Mouse (Mus musculus): ENCODE data around the gene Emsy. TPM values are rescaled to one million over a fixed set of nuclear protein-coding genes. Genes with fewer than 3 reads are reported as not detected.
A peak's percentile ranks its signal among the peaks of the same experiment; 100 is the strongest.

Gene Emsy
- polyA plus RNA-seq, 1 experiment from 2014 or later = 34.0 TPM

DNA sequence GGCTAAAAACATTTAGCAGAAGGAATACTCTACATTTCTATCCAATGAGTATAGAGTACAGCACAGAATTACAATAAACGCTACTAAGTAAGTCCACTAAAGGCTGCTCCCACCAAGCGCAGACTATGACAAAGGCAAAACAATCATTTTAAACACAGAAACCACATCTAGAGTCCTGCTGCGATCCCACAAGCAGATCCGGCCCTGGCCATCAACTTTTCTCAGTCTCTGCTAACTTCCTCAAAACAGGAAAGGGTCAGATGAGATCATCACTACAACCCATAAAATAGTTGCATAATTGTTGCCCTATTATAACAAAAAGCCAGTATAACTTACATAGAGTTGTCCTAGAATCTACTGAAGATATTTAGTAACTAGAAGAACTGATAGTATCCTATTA is 54.9 kb downstream of the Emsy start:
- WGBS = 79% methylated on average over 4 of the region's 4 CpGs
- H3K36me3 ChIP-seq (ENCODE audit: control insufficient read depth, insufficient read depth, low read length) = peaks cover 27% of the 10 kb centered on the region
- no peak overlapping the region for H3K9ac ChIP-seq (ENCODE audit: low read depth, low read length)
- no peaks in the 10 kb centered on the region for H3K9me3 ChIP-seq (ENCODE audit: control insufficient read depth, low read length)
- no peak overlapping the region for H3K4me2 ChIP-seq (ENCODE audit: low read depth, low read length)
- no peak overlapping the region for H3K27ac ChIP-seq (replicated peaks; ENCODE audit: low read depth, low read length)
- no peak overlapping the region for H3K4me3 ChIP-seq (ENCODE audit: low read depth, low read length)
- no peaks in the 10 kb centered on the region for H3K4me1 ChIP-seq (ENCODE audit: control insufficient read depth, insufficient read depth, low read length)
- ATAC-seq (ENCODE audit: low read depth) (no peak), DNase-seq (ENCODE audit: low spot score) (no peak)
- no peaks in the 10 kb centered on the region for H3K27me3 ChIP-seq (replicated peaks; ENCODE audit: control insufficient read depth, insufficient read depth, low read length)

DNA sequence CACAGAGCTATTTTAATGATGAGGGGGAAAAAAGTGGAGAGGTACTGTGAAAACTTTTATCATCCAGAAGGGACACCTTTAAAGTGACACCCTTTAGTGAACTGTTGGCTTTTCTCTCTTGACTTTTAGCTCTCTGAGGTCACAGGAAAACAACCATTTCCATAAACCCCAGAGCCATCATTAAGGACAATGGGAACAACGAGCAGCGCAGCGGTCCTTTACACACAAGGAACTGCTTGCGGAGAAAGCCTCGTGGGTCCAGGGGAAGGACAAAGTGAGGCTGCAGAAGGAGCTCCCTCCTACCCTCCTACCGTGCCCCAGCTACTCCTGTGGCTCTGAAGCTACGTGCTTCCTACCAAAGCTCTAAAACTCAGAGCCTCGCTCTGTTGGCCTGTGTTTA is 59.2 kb downstream of the Emsy start:
- 82% methylated on average over 8 of the region's 8 CpGs for WGBS
- H3K9ac ChIP-seq (ENCODE audit: low read depth, low read length) = no peak overlapping the region
- ATAC-seq (ENCODE audit: low read depth) (no peak), DNase-seq (ENCODE audit: low spot score) (no peak)
- no peak overlapping the region for H3K27ac ChIP-seq (replicated peaks; ENCODE audit: low read depth, low read length)
- H3K27me3 ChIP-seq (replicated peaks; ENCODE audit: control insufficient read depth, insufficient read depth, low read length) = no peaks in the 10 kb centered on the region
- H3K4me2 ChIP-seq (ENCODE audit: low read depth, low read length) = no peak overlapping the region
- H3K4me3 ChIP-seq (ENCODE audit: low read depth, low read length) = no peak overlapping the region
- H3K36me3 ChIP-seq (ENCODE audit: control insufficient read depth, insufficient read depth, low read length) = peaks cover 61% of the 10 kb centered on the region
- no peaks in the 10 kb centered on the region for H3K4me1 ChIP-seq (ENCODE audit: control insufficient read depth, insufficient read depth, low read length)
- H3K9me3 ChIP-seq (ENCODE audit: control insufficient read depth, low read length) = no peaks in the 10 kb centered on the region

DNA sequence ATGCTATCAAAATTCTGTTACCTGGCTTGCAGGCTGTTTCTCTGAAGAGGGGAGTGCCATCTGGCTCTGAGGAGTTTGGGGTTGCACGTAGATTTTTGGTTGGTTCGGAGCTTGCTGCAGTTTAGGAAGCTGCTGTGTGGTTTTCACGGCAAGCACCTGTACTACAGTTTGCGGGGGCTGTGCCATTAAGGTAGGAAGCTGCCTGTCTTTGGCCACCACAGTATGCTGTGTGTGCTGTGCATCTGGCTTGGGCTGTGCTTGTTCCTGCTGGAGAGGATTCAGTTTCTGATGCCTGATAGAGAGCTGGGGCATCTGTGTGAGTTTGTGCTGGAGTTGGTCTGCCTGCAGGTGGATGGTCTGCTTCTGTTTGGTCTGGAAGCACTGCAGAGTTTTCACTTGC is 61.9 kb downstream of the Emsy start:
- H3K36me3 ChIP-seq (ENCODE audit: control insufficient read depth, insufficient read depth, low read length) = peaks cover 65% of the 10 kb centered on the region
- WGBS = 95% methylated on average over 4 of the region's 4 CpGs
- H3K4me1 ChIP-seq (ENCODE audit: control insufficient read depth, insufficient read depth, low read length) = no peaks in the 10 kb centered on the region

DNA sequence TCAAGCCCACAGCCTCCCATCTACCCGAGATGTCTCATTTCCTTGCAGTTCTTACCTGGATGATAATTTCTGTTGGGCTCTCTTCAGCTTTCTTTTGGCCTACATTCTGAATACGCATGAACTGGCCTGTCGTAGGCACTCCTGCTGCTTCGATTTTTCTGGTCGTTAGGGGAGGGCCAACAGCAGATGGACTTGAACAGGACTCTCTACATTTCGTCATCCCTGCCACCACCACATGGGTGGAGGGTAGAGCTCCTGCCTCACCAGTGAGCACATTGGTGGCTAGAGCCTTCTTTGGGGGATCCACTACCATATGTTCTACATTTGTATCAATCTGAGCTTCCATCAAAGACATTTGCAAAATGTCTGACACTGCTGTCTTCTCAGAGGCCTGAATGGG is 63.3 kb downstream of the Emsy start:
- Histone ChIP-seq H3K4me1 (ENCODE audit: control insufficient read depth, insufficient read depth, low read length) (no peaks in the 10 kb centered on the region), H3K27me3 (replicated peaks; ENCODE audit: control insufficient read depth, insufficient read depth, low read length) (no peaks in the 10 kb centered on the region), H3K27ac (replicated peaks; ENCODE audit: low read depth, low read length) (no peak overlapping the region), H3K4me3 (ENCODE audit: low read depth, low read length) (no peak overlapping the region), H3K4me2 (ENCODE audit: low read depth, low read length) (no peak overlapping the region), H3K9ac (ENCODE audit: low read depth, low read length) (no peak overlapping the region), H3K9me3 (ENCODE audit: control insufficient read depth, low read length) (no peaks in the 10 kb centered on the region), H3K36me3 (ENCODE audit: control insufficient read depth, insufficient read depth, low read length) (peaks cover 63% of the 10 kb centered on the region)
- DNase-seq (ENCODE audit: low spot score) = no peak
- WGBS = 78% methylated on average over 6 of the region's 6 CpGs
- no peak for ATAC-seq (ENCODE audit: low read depth)

More for the DNA sequence above, 61.9 kb downstream of the Emsy start:
- H3K9me3 ChIP-seq (ENCODE audit: control insufficient read depth, low read length) = no peaks in the 10 kb centered on the region
- ATAC-seq (ENCODE audit: low read depth) (no peak), DNase-seq (ENCODE audit: low spot score) (no peak)
- H3K27ac ChIP-seq (replicated peaks; ENCODE audit: low read depth, low read length) = no peak overlapping the region
- no peak overlapping the region for H3K4me3 ChIP-seq (ENCODE audit: low read depth, low read length)
- H3K27me3 ChIP-seq (replicated peaks; ENCODE audit: control insufficient read depth, insufficient read depth, low read length) = no peaks in the 10 kb centered on the region
- no peak overlapping the region for H3K9ac ChIP-seq (ENCODE audit: low read depth, low read length)
- no peak overlapping the region for H3K4me2 ChIP-seq (ENCODE audit: low read depth, low read length)

DNA sequence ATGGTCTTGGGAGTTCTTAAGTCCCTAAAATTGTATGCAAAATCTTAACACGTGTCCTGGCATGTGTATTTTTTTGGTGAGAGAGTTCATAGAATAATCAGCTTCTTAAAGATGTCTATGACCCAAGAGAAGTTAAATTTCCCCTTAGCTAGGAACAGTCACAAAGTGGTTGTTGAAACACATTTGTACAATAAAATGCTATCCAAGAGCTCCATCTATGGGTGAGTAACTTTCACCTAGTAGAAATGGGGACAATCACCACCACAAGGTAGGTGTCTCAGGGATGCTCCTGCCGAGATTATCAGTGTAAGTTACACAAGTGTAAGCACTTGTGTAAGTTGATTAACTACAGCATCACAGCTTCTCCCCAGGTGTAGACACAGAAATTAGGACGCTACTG is 67.6 kb downstream of the Emsy start:
- 64% methylated on average over 3 of the region's 3 CpGs for WGBS
- peaks cover 42% of the 10 kb centered on the region for H3K36me3 ChIP-seq (ENCODE audit: control insufficient read depth, insufficient read depth, low read length)
- no peak overlapping the region for H3K4me2 ChIP-seq (ENCODE audit: low read depth, low read length)
- no peak overlapping the region for H3K9ac ChIP-seq (ENCODE audit: low read depth, low read length)
- no peak overlapping the region for H3K4me3 ChIP-seq (ENCODE audit: low read depth, low read length)
- peak; percentile 52 for DNase-seq (ENCODE audit: low spot score)
- H3K4me1 ChIP-seq (ENCODE audit: control insufficient read depth, insufficient read depth, low read length) = no peaks in the 10 kb centered on the region
- ATAC-seq (ENCODE audit: low read depth) = no peak
- H3K27me3 ChIP-seq (replicated peaks; ENCODE audit: control insufficient read depth, insufficient read depth, low read length) = no peaks in the 10 kb centered on the region
- no peaks in the 10 kb centered on the region for H3K9me3 ChIP-seq (ENCODE audit: control insufficient read depth, low read length)
- H3K27ac ChIP-seq (replicated peaks; ENCODE audit: low read depth, low read length) = no peak overlapping the region

DNA sequence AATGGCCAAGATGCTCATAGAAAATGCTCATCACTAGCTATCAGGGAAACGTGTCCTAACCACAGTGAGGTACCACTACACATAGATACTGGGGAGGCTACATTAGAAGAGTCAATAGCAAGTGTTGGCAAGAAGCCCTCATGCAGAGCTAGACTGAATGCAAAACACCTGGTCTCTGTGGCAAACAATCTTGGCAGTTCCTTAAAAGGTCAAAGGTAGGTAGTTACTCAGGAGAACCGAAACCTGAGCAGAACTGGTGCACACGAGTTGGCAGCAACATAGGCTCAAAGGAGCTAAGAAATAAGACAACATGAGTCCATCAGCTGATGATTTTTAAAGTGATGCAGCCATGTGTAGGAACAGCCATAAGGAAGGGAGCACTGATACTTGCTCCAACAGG is 70.3 kb downstream of the Emsy start:
- H3K4me3 ChIP-seq (ENCODE audit: low read depth, low read length) = no peak overlapping the region
- ATAC-seq (ENCODE audit: low read depth) (no peak), DNase-seq (ENCODE audit: low spot score) (no peak)
- no peaks in the 10 kb centered on the region for H3K9me3 ChIP-seq (ENCODE audit: control insufficient read depth, low read length)
- 45% methylated on average over 3 of the region's 3 CpGs for WGBS
- H3K27ac ChIP-seq (replicated peaks; ENCODE audit: low read depth, low read length) = no peak overlapping the region
- no peak overlapping the region for H3K9ac ChIP-seq (ENCODE audit: low read depth, low read length)
- no peak overlapping the region for H3K4me2 ChIP-seq (ENCODE audit: low read depth, low read length)
- no peaks in the 10 kb centered on the region for H3K4me1 ChIP-seq (ENCODE audit: control insufficient read depth, insufficient read depth, low read length)
- peaks cover 24% of the 10 kb centered on the region; the same call in 1 of the 2 replicates for H3K36me3 ChIP-seq (ENCODE audit: control insufficient read depth, insufficient read depth, low read length)
- H3K27me3 ChIP-seq (replicated peaks; ENCODE audit: control insufficient read depth, insufficient read depth, low read length) = no peaks in the 10 kb centered on the region

DNA sequence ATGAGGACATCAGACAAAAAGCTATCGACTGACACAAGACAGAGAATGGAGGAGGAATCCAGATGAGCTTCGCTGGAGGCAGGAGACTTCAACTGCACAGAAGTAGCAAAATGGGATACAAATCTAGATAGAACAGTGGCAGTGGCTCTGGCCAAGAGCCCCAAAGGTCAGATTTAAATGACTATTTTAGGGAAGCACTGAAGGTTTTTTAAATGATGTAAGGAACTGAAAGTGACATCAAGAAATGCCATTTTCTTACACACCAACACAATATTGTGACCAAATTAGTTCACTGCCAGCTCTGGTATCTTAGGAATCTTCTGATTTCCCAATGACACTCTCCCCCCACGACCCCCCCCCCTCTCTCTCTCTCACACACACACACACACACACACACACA is 72.0 kb downstream of the Emsy start:
- H3K27me3 ChIP-seq (replicated peaks; ENCODE audit: control insufficient read depth, insufficient read depth, low read length) = no peaks in the 10 kb centered on the region
- H3K4me1 ChIP-seq (ENCODE audit: control insufficient read depth, insufficient read depth, low read length) = no peaks in the 10 kb centered on the region
- no peaks in the 10 kb centered on the region for H3K9me3 ChIP-seq (ENCODE audit: control insufficient read depth, low read length)
- no peak overlapping the region for H3K4me3 ChIP-seq (ENCODE audit: low read depth, low read length)
- H3K4me2 ChIP-seq (ENCODE audit: low read depth, low read length) = no peak overlapping the region
- H3K36me3 ChIP-seq (ENCODE audit: control insufficient read depth, insufficient read depth, low read length) = peaks cover 11% of the 10 kb centered on the region; the same call in 1 of the 2 replicates
- DNase-seq (ENCODE audit: low spot score) = no peak
- no peak overlapping the region for H3K27ac ChIP-seq (replicated peaks; ENCODE audit: low read depth, low read length)
- H3K9ac ChIP-seq (ENCODE audit: low read depth, low read length) = no peak overlapping the region
- no peak for ATAC-seq (ENCODE audit: low read depth)
- 35% methylated on average over 3 of the region's 3 CpGs for WGBS

DNA sequence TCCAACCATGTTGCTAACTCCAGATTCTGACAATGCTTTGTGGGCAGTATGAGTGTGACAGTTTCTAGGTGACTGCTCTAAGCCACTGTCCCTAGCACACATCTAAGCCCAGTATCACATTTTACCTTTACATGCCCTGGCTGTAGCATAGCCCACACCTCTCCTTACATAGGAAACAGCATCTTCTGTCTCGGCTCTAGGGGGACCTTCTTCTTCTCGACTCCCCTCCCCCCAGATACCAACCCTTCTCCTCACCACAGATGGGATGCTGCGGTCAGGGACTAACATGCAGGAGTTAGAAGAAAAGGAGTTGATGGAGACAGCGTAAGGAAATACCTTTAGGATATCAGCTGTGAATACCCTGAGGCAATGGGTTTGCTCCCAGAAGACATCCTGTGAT is 75.3 kb downstream of the Emsy start:
- no peaks in the 10 kb centered on the region for H3K36me3 ChIP-seq (ENCODE audit: control insufficient read depth, insufficient read depth, low read length)
- DNase-seq (ENCODE audit: low spot score) = no peak
- no peak for ATAC-seq (ENCODE audit: low read depth)
- no peaks in the 10 kb centered on the region for H3K4me1 ChIP-seq (ENCODE audit: control insufficient read depth, insufficient read depth, low read length)
- no peaks in the 10 kb centered on the region for H3K9me3 ChIP-seq (ENCODE audit: control insufficient read depth, low read length)
- H3K4me2 ChIP-seq (ENCODE audit: low read depth, low read length) = no peak overlapping the region
- H3K27me3 ChIP-seq (replicated peaks; ENCODE audit: control insufficient read depth, insufficient read depth, low read length) = no peaks in the 10 kb centered on the region
- no peak overlapping the region for H3K9ac ChIP-seq (ENCODE audit: low read depth, low read length)
- 75% methylated on average over 4 of the region's 4 CpGs for WGBS
- no peak overlapping the region for H3K4me3 ChIP-seq (ENCODE audit: low read depth, low read length)
- H3K27ac ChIP-seq (replicated peaks; ENCODE audit: low read depth, low read length) = no peak overlapping the region

DNA sequence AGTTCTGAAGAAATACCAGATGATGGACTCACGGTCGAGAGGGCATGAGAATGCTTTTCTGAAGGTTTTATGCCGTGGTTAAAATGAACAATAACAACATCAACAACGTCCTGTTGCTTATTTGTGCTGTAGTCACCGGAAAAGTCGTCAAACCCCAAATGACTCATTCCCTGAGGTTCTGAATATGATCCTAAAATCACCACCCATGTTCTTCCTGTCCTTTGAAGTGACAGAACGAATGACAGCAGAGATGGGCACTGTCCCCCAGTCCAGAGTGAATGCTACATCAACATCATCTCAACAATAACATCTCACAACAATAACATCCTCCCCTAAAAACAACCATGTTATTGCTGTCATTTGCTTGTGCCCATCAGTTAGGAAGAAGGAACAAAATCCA is 76.1 kb downstream of the Emsy start:
- DNase-seq (ENCODE audit: low spot score) = no peak

More for the DNA sequence above, 76.1 kb downstream of the Emsy start:
- H3K4me3 ChIP-seq (ENCODE audit: low read depth, low read length) = no peak overlapping the region
- H3K9ac ChIP-seq (ENCODE audit: low read depth, low read length) = no peak overlapping the region
- 63% methylated on average over 7 of the region's 7 CpGs for WGBS
- H3K27me3 ChIP-seq (replicated peaks; ENCODE audit: control insufficient read depth, insufficient read depth, low read length) = no peaks in the 10 kb centered on the region
- H3K27ac ChIP-seq (replicated peaks; ENCODE audit: low read depth, low read length) = no peak overlapping the region
- no peak for ATAC-seq (ENCODE audit: low read depth)
- no peak overlapping the region for H3K4me2 ChIP-seq (ENCODE audit: low read depth, low read length)
- H3K9me3 ChIP-seq (ENCODE audit: control insufficient read depth, low read length) = no peaks in the 10 kb centered on the region
- no peaks in the 10 kb centered on the region for H3K36me3 ChIP-seq (ENCODE audit: control insufficient read depth, insufficient read depth, low read length)
- H3K4me1 ChIP-seq (ENCODE audit: control insufficient read depth, insufficient read depth, low read length) = no peaks in the 10 kb centered on the region
